Mouse (Mus musculus): ENCODE measurements at regions not wholly inside any gene's neighbourhood (a gene's known extent, or its start where the extent isn't known, plus 50 kb on each side); places are given as distances from the start of the nearest gene placed in this dataset.

DNA sequence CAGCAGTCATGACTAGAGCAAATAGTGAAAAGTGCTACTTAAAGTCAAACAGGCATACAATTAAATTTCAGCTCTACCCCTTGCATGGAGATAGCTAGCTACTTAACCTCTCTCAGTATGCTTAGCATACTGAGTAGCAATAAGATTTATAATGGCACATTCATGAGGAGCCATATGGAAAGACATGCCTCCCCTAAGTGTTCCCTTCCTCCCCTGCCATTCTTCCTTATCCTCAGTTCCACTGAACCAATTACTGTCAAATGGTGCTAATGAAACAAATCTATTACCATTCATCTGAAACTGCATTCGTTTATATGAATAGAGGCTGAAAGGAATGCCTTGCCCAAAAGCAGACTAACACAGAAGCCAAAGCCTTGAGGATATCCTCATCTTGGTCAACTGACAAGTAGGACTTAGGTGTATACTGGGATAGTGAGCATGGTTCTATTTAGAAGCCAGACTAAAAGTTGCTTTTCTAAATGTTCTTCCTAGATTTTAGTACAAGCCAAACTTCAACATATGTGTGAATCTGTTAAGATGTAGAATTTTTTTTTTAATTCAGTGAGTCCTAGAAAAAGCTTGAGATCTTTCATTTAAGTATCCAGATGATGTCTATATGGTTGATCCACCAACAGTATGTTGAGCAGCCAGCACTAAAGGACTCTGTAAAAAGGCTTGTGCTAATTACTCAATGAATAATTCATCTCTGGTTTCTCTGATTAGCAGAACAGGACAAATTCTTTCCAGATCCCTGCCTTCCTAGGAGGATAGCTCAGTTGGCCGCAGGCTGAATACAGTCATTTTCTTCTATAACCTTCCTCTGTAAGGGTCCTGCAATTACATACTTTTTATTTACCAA is 368.7 kb downstream of the Tmem135 start:
- H3K9me3 ChIP-seq = no peaks in the 10 kb centered on the region
- H3K4me2 ChIP-seq (replicated peaks) = no peak overlapping the region
- peak; percentile 97 for ATAC-seq (replicated peaks)
- WGBS = 20% methylated on average over 2 of the region's 2 CpGs
- peaks cover 6% of the 10 kb centered on the region; the same call in 1 of the 2 replicates for H3K4me1 ChIP-seq
- H3K27me3 ChIP-seq = no peaks in the 10 kb centered on the region
- H3K27ac ChIP-seq (replicated peaks) = peak overlapping the region; percentile 44
- H3K9ac ChIP-seq (replicated peaks) = no peak overlapping the region
- no peaks in the 10 kb centered on the region for H3K36me3 ChIP-seq
- H3K4me3 ChIP-seq = no peak overlapping the region

- no peak overlapping the region for H3K27ac ChIP-seq (replicated peaks)
Observed at GRCm38 (mm10) chr7:89023230-89024030, 380.6 kb downstream of the Tmem135 start.

GRCm38 (mm10) chr7:88998815-88999392 is 405.1 kb downstream of the Tmem135 start:
- 77% methylated on average over 4 of the region's 4 CpGs for WGBS
- no peak for ATAC-seq (replicated peaks)
- H3K9me3 ChIP-seq = no peaks in the 10 kb centered on the region

More at GRCm38 (mm10) chr7:89023230-89024030, 380.6 kb downstream of the Tmem135 start:
- WGBS = 91% methylated on average over 3 of the region's 3 CpGs
- Histone ChIP-seq H3K36me3 (no peaks in the 10 kb centered on the region), H3K4me1 (no peaks in the 10 kb centered on the region), H3K9ac (replicated peaks) (no peak overlapping the region), H3K4me3 (no peak overlapping the region), H3K9me3 (no peaks in the 10 kb centered on the region), H3K4me2 (replicated peaks) (no peak overlapping the region), H3K27me3 (no peaks in the 10 kb centered on the region)
- no peak for ATAC-seq (replicated peaks)

DNA sequence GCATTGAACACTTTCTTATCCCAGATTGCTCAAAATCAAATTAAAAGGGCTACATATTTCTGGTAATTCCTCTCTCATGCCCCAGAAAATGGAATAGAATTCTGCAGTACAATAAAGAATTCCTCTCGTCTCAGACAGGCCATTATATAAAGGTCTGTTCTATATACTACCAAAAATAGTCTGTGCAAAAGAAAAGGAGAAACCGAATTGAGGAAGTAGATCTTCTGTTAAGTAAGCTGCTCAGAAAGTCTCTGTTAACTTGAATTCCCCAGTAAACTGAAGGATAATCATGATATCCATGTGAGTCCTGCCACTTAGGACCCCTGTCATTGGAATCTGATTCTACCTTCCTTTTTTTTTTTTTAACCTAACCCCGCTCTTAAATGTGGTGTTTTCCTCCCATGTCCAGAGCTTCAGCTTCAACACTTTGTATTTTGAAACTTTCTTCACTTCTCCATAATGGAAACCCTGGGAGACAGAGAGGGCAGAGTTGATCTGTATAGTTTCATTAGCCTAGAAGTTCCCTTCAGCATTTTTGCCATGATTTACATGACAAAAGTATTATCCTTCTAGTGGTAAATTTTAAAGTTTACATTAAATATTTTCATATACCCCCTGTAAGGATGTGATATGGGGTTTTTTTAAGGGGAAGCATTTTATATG is 406.1 kb downstream of the Tmem135 start:
- Histone ChIP-seq H3K9ac (replicated peaks) (no peak overlapping the region), H3K27me3 (no peaks in the 10 kb centered on the region), H3K4me3 (no peak overlapping the region), H3K9me3 (no peaks in the 10 kb centered on the region), H3K4me2 (replicated peaks) (no peak overlapping the region), H3K4me1 (no peaks in the 10 kb centered on the region), H3K36me3 (no peaks in the 10 kb centered on the region), H3K27ac (replicated peaks) (no peak overlapping the region)
- 91% methylated on average over 3 of the region's 3 CpGs for WGBS
- ATAC-seq (replicated peaks) = no peak

More at GRCm38 (mm10) chr7:88998815-88999392, 405.1 kb downstream of the Tmem135 start:
- H3K4me3 ChIP-seq = no peak overlapping the region
- no peaks in the 10 kb centered on the region for H3K36me3 ChIP-seq
- H3K27ac ChIP-seq (replicated peaks) = no peak overlapping the region
- H3K9ac ChIP-seq (replicated peaks) = no peak overlapping the region
- H3K4me1 ChIP-seq = no peaks in the 10 kb centered on the region
- H3K4me2 ChIP-seq (replicated peaks) = no peak overlapping the region
- H3K27me3 ChIP-seq = no peaks in the 10 kb centered on the region

DNA sequence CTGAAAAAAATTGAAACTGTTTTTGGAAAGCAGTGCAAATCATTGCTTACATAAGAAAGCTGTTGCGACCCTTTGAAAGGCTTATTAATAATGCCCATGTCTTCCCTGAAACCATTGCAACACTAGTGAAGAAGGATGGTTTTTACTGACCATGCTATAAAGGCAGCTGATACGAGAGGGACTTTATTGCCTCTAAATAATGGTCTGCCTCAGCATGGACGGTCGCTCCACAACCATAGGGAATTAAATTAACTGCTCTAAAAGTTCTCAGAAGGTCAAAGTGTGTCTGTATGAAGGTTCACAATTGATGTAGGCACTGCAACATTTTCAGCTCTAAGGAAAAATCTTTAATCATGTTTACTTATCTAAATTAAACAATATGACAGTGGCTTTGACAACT is 429.6 kb downstream of the Tmem135 start:
- no peaks in the 10 kb centered on the region for H3K36me3 ChIP-seq
- no peaks in the 10 kb centered on the region for H3K4me1 ChIP-seq
- no peaks in the 10 kb centered on the region for H3K27me3 ChIP-seq
- H3K4me3 ChIP-seq = no peak overlapping the region
- no peak overlapping the region for H3K9ac ChIP-seq (replicated peaks)
- H3K9me3 ChIP-seq = no peaks in the 10 kb centered on the region
- ATAC-seq (replicated peaks) = no peak
- 85% methylated on average over 4 of the region's 4 CpGs for WGBS
- H3K4me2 ChIP-seq (replicated peaks) = no peak overlapping the region
- no peak overlapping the region for H3K27ac ChIP-seq (replicated peaks)

DNA sequence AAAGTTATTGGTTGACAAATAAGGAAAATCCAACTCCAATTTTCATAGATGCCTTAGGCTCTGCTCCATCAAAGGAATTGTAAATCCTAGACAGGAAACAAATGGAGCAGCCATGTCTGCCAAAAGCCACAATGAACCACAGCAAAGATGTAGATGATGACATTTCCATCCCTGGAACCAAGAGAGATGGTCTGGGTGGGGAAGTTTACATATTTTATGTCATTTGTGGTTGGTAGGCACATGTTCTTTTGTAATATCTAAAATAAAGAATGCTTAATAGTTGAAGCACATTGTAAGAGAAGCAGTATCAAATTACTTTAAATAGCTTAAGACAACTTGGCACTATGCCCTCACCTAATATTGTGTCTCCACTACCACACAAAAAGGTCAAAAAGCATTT is 443.2 kb downstream of the Tmem135 start:
- Histone ChIP-seq H3K27me3 (no peaks in the 10 kb centered on the region), H3K4me3 (no peak overlapping the region), H3K36me3 (no peaks in the 10 kb centered on the region), H3K27ac (replicated peaks) (no peak overlapping the region), H3K4me2 (replicated peaks) (no peak overlapping the region), H3K4me1 (no peaks in the 10 kb centered on the region), H3K9ac (replicated peaks) (no peak overlapping the region), H3K9me3 (no peaks in the 10 kb centered on the region)
- ATAC-seq (replicated peaks) = no peak

DNA sequence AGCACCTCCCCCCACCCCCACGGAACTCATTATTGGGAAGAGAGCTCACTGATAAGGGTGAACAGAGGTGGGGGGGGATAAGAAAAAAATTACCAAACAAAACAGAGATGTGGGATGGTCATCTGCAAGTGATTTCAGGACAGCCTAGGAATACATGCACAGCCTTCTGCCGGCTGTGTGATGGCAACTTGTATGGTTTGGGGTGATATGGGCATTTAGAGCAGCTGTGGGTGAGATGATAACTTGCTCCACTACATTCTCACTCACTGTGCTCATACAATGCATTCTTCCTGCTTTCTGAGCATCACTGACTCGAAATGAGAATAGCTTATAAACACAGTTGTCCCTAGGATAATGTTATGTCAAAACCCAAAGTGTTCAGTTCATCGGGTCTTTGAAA is 443.8 kb downstream of the Tmem135 start:
- H3K4me2 ChIP-seq (replicated peaks) = no peak overlapping the region
- no peak for ATAC-seq (replicated peaks)
- H3K9me3 ChIP-seq = no peaks in the 10 kb centered on the region
- H3K4me3 ChIP-seq = no peak overlapping the region
- H3K27ac ChIP-seq (replicated peaks) = no peak overlapping the region
- H3K27me3 ChIP-seq = no peaks in the 10 kb centered on the region
- WGBS = 91% methylated on average over 4 of the region's 4 CpGs
- no peaks in the 10 kb centered on the region for H3K36me3 ChIP-seq
- H3K9ac ChIP-seq (replicated peaks) = no peak overlapping the region
- H3K4me1 ChIP-seq = no peaks in the 10 kb centered on the region

- Histone ChIP-seq H3K4me2 (replicated peaks) (no peak overlapping the region), H3K4me1 (no peaks in the 10 kb centered on the region), H3K9ac (replicated peaks) (no peak overlapping the region), H3K36me3 (no peaks in the 10 kb centered on the region), H3K27ac (replicated peaks) (no peak overlapping the region), H3K4me3 (no peak overlapping the region), H3K27me3 (no peaks in the 10 kb centered on the region), H3K9me3 (no peaks in the 10 kb centered on the region)
- WGBS = 66% methylated on average over 6 of the region's 6 CpGs
- ATAC-seq (replicated peaks) = no peak
Observed at GRCm38 (mm10) chr7:88959332-88960124, 444.5 kb downstream of the Tmem135 start.

GRCm38 (mm10) chr7:88954978-88955377 is 449.0 kb downstream of the Tmem135 start:
- no peak overlapping the region for H3K4me2 ChIP-seq (replicated peaks)
- H3K27ac ChIP-seq (replicated peaks) = no peak overlapping the region
- no peaks in the 10 kb centered on the region for H3K4me1 ChIP-seq
- H3K9ac ChIP-seq (replicated peaks) = no peak overlapping the region
- H3K9me3 ChIP-seq = no peaks in the 10 kb centered on the region
- H3K27me3 ChIP-seq = no peaks in the 10 kb centered on the region
- no peak overlapping the region for H3K4me3 ChIP-seq
- 74% methylated on average over 3 of the region's 3 CpGs for WGBS
- H3K36me3 ChIP-seq = no peaks in the 10 kb centered on the region
- ATAC-seq (replicated peaks) = no peak

- ATAC-seq (replicated peaks) = no peak
- H3K27me3 ChIP-seq = no peaks in the 10 kb centered on the region
- no peaks in the 10 kb centered on the region for H3K9me3 ChIP-seq
- no peak overlapping the region for H3K9ac ChIP-seq (replicated peaks)
- H3K36me3 ChIP-seq = no peaks in the 10 kb centered on the region
- no peak overlapping the region for H3K4me2 ChIP-seq (replicated peaks)
- H3K27ac ChIP-seq (replicated peaks) = no peak overlapping the region
- no peak overlapping the region for H3K4me3 ChIP-seq
- H3K4me1 ChIP-seq = no peaks in the 10 kb centered on the region
Observed at GRCm38 (mm10) chr7:88945338-88945737, 458.7 kb downstream of the Tmem135 start.

- ATAC-seq (replicated peaks) = no peak
- 49% methylated on average over 2 of the region's 2 CpGs for WGBS
- no peak overlapping the region for H3K4me3 ChIP-seq
Observed at GRCm38 (mm10) chr7:88944936-88945335, 459.1 kb downstream of the Tmem135 start.

More at GRCm38 (mm10) chr7:88944936-88945335, 459.1 kb downstream of the Tmem135 start:
- Histone ChIP-seq H3K27me3 (no peaks in the 10 kb centered on the region), H3K27ac (replicated peaks) (no peak overlapping the region), H3K4me1 (no peaks in the 10 kb centered on the region), H3K9ac (replicated peaks) (no peak overlapping the region), H3K9me3 (no peaks in the 10 kb centered on the region), H3K4me2 (replicated peaks) (no peak overlapping the region), H3K36me3 (no peaks in the 10 kb centered on the region)

Data from forebrain, embryonic 15.5 days (tissue).